Mouse (Mus musculus) heart, postnatal 0 days (tissue): ENCODE data around the gene Mgat1. TPM values are rescaled to one million over a fixed set of nuclear protein-coding genes. Genes with fewer than 3 reads are reported as not detected.

Experiments used
- ATAC-seq: fragments of 200-750 bp; cut with Nextera tagmentation; 2 replicates; pipeline ENCODE4 v1.8.0; 2017; ENCODE audit warnings: low read depth, moderate number of reproducible peaks, moderate library complexity; ENCODE audit not compliant: insufficient read depth
- DNase-seq: peaks from one replicate; pipeline ENCODE4 v3.0.0-alpha.2; 2016; ENCODE audit warnings: low spot score
- H3K27ac ChIP-seq: fragments of 300-500 bp; sonication (generic); 2 replicates; pipeline ENCODE4 v1.5.1; 2014; ENCODE audit warnings: low read depth, mild to moderate bottlenecking
- H3K27me3 ChIP-seq: fragments of 300-500 bp; sonication (generic); 2 replicates; pipeline ENCODE4 v1.6.1; 2014; ENCODE audit warnings: low read length, mixed read lengths; ENCODE audit not compliant: control insufficient read depth, insufficient read depth
- H3K36me3 ChIP-seq: fragments of 300-500 bp; sonication (generic); replicated peaks from 2 replicates; pipeline ENCODE4 v1.6.1; 2014; ENCODE audit warnings: low read length, mixed read lengths; ENCODE audit not compliant: control insufficient read depth, insufficient read depth
- H3K4me1 ChIP-seq: fragments of 300-500 bp; sonication (generic); 2 replicates; pipeline ENCODE4 v1.6.1; 2014; ENCODE audit warnings: antibody characterized with exemption; ENCODE audit not compliant: control insufficient read depth, insufficient read depth
- H3K4me2 ChIP-seq: fragments of 300-500 bp; sonication (generic); 2 replicates; pipeline ENCODE4 v1.6.1; 2014; ENCODE audit warnings: low read depth, mild to moderate bottlenecking, low read length, moderate library complexity
- H3K4me3 ChIP-seq: fragments of 300-500 bp; sonication (generic); 2 replicates; pipeline ENCODE4 v1.5.1; 2014; ENCODE audit warnings: low read depth, low read length
- H3K9ac ChIP-seq: fragments of 300-500 bp; sonication (generic); replicated peaks from 2 replicates; pipeline ENCODE4 v1.6.1; 2014; ENCODE audit warnings: low read depth, low read length, mixed read lengths
- H3K9me3 ChIP-seq: fragments of 300-500 bp; sonication (generic); replicated peaks from 2 replicates; pipeline ENCODE4 v1.6.1; 2016; ENCODE audit warnings: low read length; ENCODE audit not compliant: control insufficient read depth
- CTCF ChIP-seq: IDR thresholded peaks from 2 replicates; pipeline ENCODE4 v1.5.1; 2016; ENCODE audit warnings: antibody characterized with exemption, control low read depth, low read depth
- EP300 ChIP-seq: IDR thresholded peaks from 2 replicates; pipeline ENCODE4 v1.6.1; 2016; ENCODE audit warnings: antibody characterized with exemption, low read depth
- WGBS: fragments of 180-500 bp; shearing (Covaris S2); extraction: QIAGEN DNeasy Blood & Tissue Kit; methylation state at CpG from one replicate; pipeline ENCODE4 v1.1.7; 2014; 5-methylcytosine and 5-hydroxymethylcytosine counted together
- polyA plus RNA-seq: library from polyadenylated mRNA; unstranded; fragments of >200 nt; fragmentation: Nextera tagmentation; extraction: Ambion mirVana; gene quantifications from 2 replicates; pipeline ENCODE4 v1.2.1, GENCODE M21; 2015
- total RNA-seq: library from RNA; depleted of rRNA; stranded (reverse); fragments of >200 nt; gene quantifications from 2 replicates; pipeline ENCODE4 v1.2.3, GENCODE M21; 2014; ENCODE audit warnings: low replicate concordance

Gene Mgat1
- total and polyA plus RNA-seq, 2 experiments from 2014 or later: 45.7 to 163 TPM

DNA sequence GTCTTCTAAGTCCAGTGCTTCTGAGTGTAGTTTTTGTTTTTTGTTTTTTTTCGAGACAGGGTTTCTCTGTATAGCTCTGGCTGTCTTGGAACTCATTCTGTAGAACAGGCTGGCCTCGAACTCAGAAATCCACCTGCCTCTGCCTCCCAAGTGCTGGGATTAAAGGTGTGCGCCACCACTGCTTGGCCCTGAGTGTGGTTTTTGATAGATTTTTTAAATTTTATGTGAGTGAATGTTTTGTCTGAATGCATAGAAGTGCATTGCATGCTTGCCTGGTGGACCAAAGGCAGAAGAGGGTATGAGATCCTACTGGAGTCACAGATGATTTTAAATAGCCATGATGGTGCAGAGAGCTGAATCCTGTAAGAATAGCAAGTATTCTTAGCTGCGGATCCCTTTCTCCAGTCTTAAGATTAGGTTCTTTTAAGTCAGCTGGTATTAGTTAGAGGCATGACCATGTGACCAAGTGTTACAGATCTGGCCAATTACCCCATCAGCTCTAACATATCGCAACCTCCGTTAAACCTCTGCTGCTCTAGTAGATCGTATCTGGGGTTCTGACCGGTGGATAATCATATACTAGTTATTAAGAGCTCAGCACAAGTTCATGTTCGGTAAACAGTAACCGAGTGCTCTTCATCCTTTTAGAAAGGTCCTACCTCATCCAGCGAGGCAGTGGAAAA lies 906 bp upstream of the Mgat1 start:
- no peaks in the 10 kb centered on the region for H3K27me3 ChIP-seq
- TF ChIP-seq EP300 (0 out of 2 replicates have a peak, but pooled peaks have one; percentile 1), CTCF (no peak)
- 22% methylated on average over 11 of the region's 11 CpGs for WGBS
- H3K27ac ChIP-seq: peak overlapping the region; percentile 97
- ATAC-seq: no peak
- peak overlapping the region; percentile 77 for H3K4me3 ChIP-seq
- H3K4me1 ChIP-seq: peaks cover 33% of the 10 kb centered on the region
- peak overlapping the region; percentile 68; the same call in 1 of the 2 replicates for H3K9ac ChIP-seq
- DNase-seq: no peak
- peak overlapping the region; percentile 73 for H3K4me2 ChIP-seq
- no peaks in the 10 kb centered on the region for H3K36me3 ChIP-seq
- H3K9me3 ChIP-seq: no peaks in the 10 kb centered on the region

DNA sequence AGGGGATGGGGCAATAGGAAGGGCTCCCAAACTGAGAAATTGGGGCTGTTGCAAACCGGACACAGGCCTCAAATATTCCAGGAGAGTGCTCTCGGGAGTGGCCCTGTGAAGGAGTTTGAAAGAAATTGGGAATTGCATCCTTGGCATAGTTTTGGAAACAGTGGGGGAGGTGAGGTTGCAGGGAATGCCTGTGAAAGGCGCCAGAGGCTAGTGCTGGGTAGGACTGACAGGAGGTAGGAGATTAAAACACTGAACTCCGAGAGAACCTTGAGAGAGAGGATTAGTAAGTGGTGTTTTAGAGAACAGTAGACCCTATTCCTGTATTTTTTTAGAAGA lies 572 bp downstream of the Mgat1 start:
- H3K4me3 ChIP-seq: peak overlapping the region; percentile 77
- H3K27me3 ChIP-seq: no peaks in the 10 kb centered on the region
- H3K36me3 ChIP-seq: no peaks in the 10 kb centered on the region
- peak overlapping the region; percentile 97 for H3K27ac ChIP-seq
- H3K9me3 ChIP-seq: no peaks in the 10 kb centered on the region
- WGBS: 2% methylated on average over 4 of the region's 4 CpGs
- peak overlapping the region; percentile 73 for H3K4me2 ChIP-seq
- peak overlapping the region; percentile 68; the same call in 1 of the 2 replicates for H3K9ac ChIP-seq
- DNase-seq (peak; percentile 35), ATAC-seq (no peak)
- TF ChIP-seq EP300 (no peak), CTCF (no peak)
- peaks cover 44% of the 10 kb centered on the region for H3K4me1 ChIP-seq

- DNase-seq (no peak), ATAC-seq (no peak)
- Histone ChIP-seq H3K4me1 (peaks cover 50% of the 10 kb centered on the region), H3K36me3 (no peaks in the 10 kb centered on the region), H3K9ac (0 out of 2 replicates have a peak overlapping the region, but pooled peaks have one; percentile 0), H3K27ac (peak overlapping the region; percentile 97), H3K9me3 (no peaks in the 10 kb centered on the region), H3K4me2 (peak overlapping the region; percentile 73), H3K27me3 (no peaks in the 10 kb centered on the region), H3K4me3 (peak overlapping the region; percentile 77)
- WGBS: 17% methylated on average over 7 of the region's 7 CpGs
- TF ChIP-seq CTCF: no peak
- no peak for TF ChIP-seq EP300
Observed at GRCm38 (mm10) chr11:49245176-49245575, 1.2 kb downstream of the Mgat1 start.

GRCm38 (mm10) chr11:49245634-49246415 lies 1.8 kb downstream of the Mgat1 start:
- no peak for ATAC-seq
- Histone ChIP-seq H3K4me2 (peak overlapping the region; percentile 73), H3K27ac (peak overlapping the region; percentile 97), H3K9me3 (no peaks in the 10 kb centered on the region), H3K36me3 (no peaks in the 10 kb centered on the region), H3K9ac (no peak overlapping the region), H3K4me3 (peak overlapping the region; percentile 6; the same call in 1 of the 2 replicates), H3K4me1 (peaks cover 51% of the 10 kb centered on the region), H3K27me3 (no peaks in the 10 kb centered on the region)
- no peak for DNase-seq
- 22% methylated on average over 12 of the region's 12 CpGs for whole genome bisulfite sequencing
- TF ChIP-seq CTCF: no peak
- no peak for TF ChIP-seq EP300

- H3K27ac ChIP-seq: no peak overlapping the region
- TF ChIP-seq EP300 (no peak), CTCF (no peak)
- H3K36me3 ChIP-seq: no peaks in the 10 kb centered on the region
- no peak for ATAC-seq
- WGBS: 80% methylated on average over 4 of the region's 4 CpGs
- peaks cover 57% of the 10 kb centered on the region for H3K4me1 ChIP-seq
- no peak overlapping the region for H3K9ac ChIP-seq
- no peaks in the 10 kb centered on the region for H3K9me3 ChIP-seq
- no peak for DNase-seq
- H3K4me2 ChIP-seq: no peak overlapping the region
- no peak overlapping the region for H3K4me3 ChIP-seq
- H3K27me3 ChIP-seq: no peaks in the 10 kb centered on the region
Observed at GRCm38 (mm10) chr11:49246523-49246922, 2.5 kb downstream of the Mgat1 start.
